Mouse (Mus musculus): ENCODE data around the gene Cep97. TPM values are rescaled to one million over a fixed set of nuclear protein-coding genes. Genes with fewer than 3 reads are reported as not detected.
A peak's percentile ranks its signal among the peaks of the same experiment; 100 is the strongest.
"Not testable (repeated sequence)": the region's sequence is repeated elsewhere in the genome, so short reads cannot be mapped to it uniquely, and the experiment has no call there.

Cep97 gene
- 1 to 10 TPM; 6.0 to 6.4 TPM for total RNA-seq (2021)

GRCm38 (mm10) chr16:55934453-55935037 lies at the start of gene Cep97:
TSS of gene Cep97 (minus strand) at chr16:55934855.
- DNase-seq (ENCODE audit: low spot score), result peak; percentile 88
- intact Hi-C loops (cut with DNase I), result no loop called here

GRCm38 (mm10) chr16:55974903-55975285 lies 40.2 kb upstream of the Cep97 start:
- intact Hi-C loops (cut with DNase I), result loop anchor here (2.0 kb wide), 1 partner anchor 54 kb away; the partner anchor contains the start of gene Pcnp
- DNase-seq (ENCODE audit: low spot score), result no peak

- DNase-seq (ENCODE audit: low spot score), result peak; percentile 86
- intact Hi-C loops (cut with DNase I), result loop anchor here (2.0 kb wide), 1 partner anchor 54 kb away; the partner anchor contains the start of gene Pcnp
Measured at GRCm38 (mm10) chr16:55974256-55974902, 39.7 kb upstream of the Cep97 start.

GRCm38 (mm10) chr16:55973431-55974255 lies 39.0 kb upstream of the Cep97 start, which contains the start of gene Zbtb11:
TSS of gene Zbtb11 (plus strand) at chr16:55973883.
- intact Hi-C loops (cut with DNase I), result loop anchor here (2.0 kb wide), 1 partner anchor 55 kb away; the partner anchor contains the start of gene Pcnp
- DNase-seq (ENCODE audit: low spot score), result peak; percentile 97

- intact Hi-C loops (cut with DNase I), result no loop called here
- DNase-seq (ENCODE audit: low spot score), result no peak
Measured at GRCm38 (mm10) chr16:55972626-55973201, 38.1 kb upstream of the Cep97 start.

GRCm38 (mm10) chr16:55971735-55972615 lies 37.3 kb upstream of the Cep97 start:
- intact Hi-C loops (cut with DNase I), result no loop called here
- no peak for DNase-seq (ENCODE audit: low spot score)

- no peak for DNase-seq (ENCODE audit: low spot score)
- intact Hi-C loops (cut with DNase I), result no loop called here
Measured at GRCm38 (mm10) chr16:55970416-55970815, 35.8 kb upstream of the Cep97 start.

- DNase-seq (ENCODE audit: low spot score), result no peak
- intact Hi-C loops (cut with DNase I), result loop anchor here (5.0 kb wide), 2 partner anchors 108 to 163 kb away; no protein-coding TSS in a partner anchor
Measured at GRCm38 (mm10) chr16:55969147-55969546, 34.5 kb upstream of the Cep97 start.

GRCm38 (mm10) chr16:55967221-55967620 lies 32.6 kb upstream of the Cep97 start:
- no peak for DNase-seq (ENCODE audit: low spot score)
- intact Hi-C loops (cut with DNase I), result loop anchor here (2.0 to 5.0 kb wide), 3 partner anchors 62 to 165 kb away; partner anchors contain the start of gene Pcnp

- intact Hi-C loops (cut with DNase I), result loop anchor here (2.0 to 5.0 kb wide), 3 partner anchors 62 to 166 kb away; partner anchors contain the start of gene Pcnp
- DNase-seq (ENCODE audit: low spot score), result peak; percentile 89
Measured at GRCm38 (mm10) chr16:55966212-55966871, 31.7 kb upstream of the Cep97 start, which contains the start of gene Rpl24. TSS of gene Rpl24 (plus strand) at chr16:55966275.

GRCm38 (mm10) chr16:55964126-55964949 lies 29.7 kb upstream of the Cep97 start:
- no peak for DNase-seq (ENCODE audit: low spot score)
- intact Hi-C loops (cut with DNase I), result no loop called here

GRCm38 (mm10) chr16:55963068-55963467 lies 28.4 kb upstream of the Cep97 start:
- intact Hi-C loops (cut with DNase I); DNase-seq (ENCODE audit: low spot score): not testable (repeated sequence)

GRCm38 (mm10) chr16:55954196-55954595 lies 19.5 kb upstream of the Cep97 start:
- not testable (repeated sequence) for DNase-seq (ENCODE audit: low spot score)
- intact Hi-C loops (cut with DNase I), result loop anchor here (5.0 kb wide), 1 partner anchor 178 kb away; no protein-coding TSS in a partner anchor

GRCm38 (mm10) chr16:55952771-55953170 lies 18.1 kb upstream of the Cep97 start:
- intact Hi-C loops (cut with DNase I), result loop anchor here (5.0 kb wide), 1 partner anchor 180 kb away; no protein-coding TSS in a partner anchor
- no peak for DNase-seq (ENCODE audit: low spot score)

- intact Hi-C loops (cut with DNase I), result loop anchor here (2.0 to 5.0 kb wide), 2 partner anchors 111 to 180 kb away; no protein-coding TSS in a partner anchor
Measured at GRCm38 (mm10) chr16:55951679-55952327, 17.1 kb upstream of the Cep97 start.

GRCm38 (mm10) chr16:55950946-55951678 lies 16.5 kb upstream of the Cep97 start:
- no peak for DNase-seq (ENCODE audit: low spot score)
- intact Hi-C loops (cut with DNase I), result loop anchor here (2.0 to 5.0 kb wide), 2 partner anchors 112 to 181 kb away; no protein-coding TSS in a partner anchor

More at GRCm38 (mm10) chr16:55951679-55952327, 17.1 kb upstream of the Cep97 start:
- DNase-seq (ENCODE audit: low spot score), result no peak
